Mouse (Mus musculus): ENCODE results near the gene 4921536K21Rik. TPM values are rescaled to one million over a fixed set of nuclear protein-coding genes. Genes with fewer than 3 reads are reported as not detected.

Gene 4921536K21Rik
- polyA plus RNA-seq, 1 experiment from 2014 or later, result 0.21 TPM

GRCm38 (mm10) chr11:3887331-3887730, 7.6 kb downstream of the 4921536K21Rik start:
- WGBS, result 76% methylated on average over 5 of the region's 5 CpGs
- H3K4me1 ChIP-seq (ENCODE audit: control insufficient read depth, insufficient read depth, low read length), result no peaks in the 10 kb centered on the region
- H3K27ac ChIP-seq (replicated peaks; ENCODE audit: low read depth, low read length), result no peak overlapping the region
- no peak overlapping the region for H3K4me3 ChIP-seq (ENCODE audit: low read depth, low read length)
- H3K9ac ChIP-seq (replicated peaks; ENCODE audit: low read length), result no peak overlapping the region
- H3K4me2 ChIP-seq (ENCODE audit: low read depth, low read length), result no peak overlapping the region
- no peak for ATAC-seq (replicated peaks; ENCODE audit: insufficient number of reproducible peaks, low FRiP score, low TSS enrichment, low read depth)
- DNase-seq (ENCODE audit: low spot score), result no peak
- no peaks in the 10 kb centered on the region for H3K9me3 ChIP-seq (replicated peaks; ENCODE audit: control insufficient read depth, low read length)
- H3K27me3 ChIP-seq (ENCODE audit: control insufficient read depth, insufficient read depth, low read length), result no peaks in the 10 kb centered on the region
- H3K36me3 ChIP-seq (replicated peaks; ENCODE audit: control insufficient read depth, insufficient read depth, low read depth, low read length), result no peaks in the 10 kb centered on the region

- WGBS, result 88% methylated on average over 3 of the region's 3 CpGs
- DNase-seq (ENCODE audit: low spot score) (no peak), ATAC-seq (replicated peaks; ENCODE audit: insufficient number of reproducible peaks, low FRiP score, low TSS enrichment, low read depth) (no peak)
Measured at GRCm38 (mm10) chr11:3883711-3884110, 11.2 kb downstream of the 4921536K21Rik start.

GRCm38 (mm10) chr11:3879836-3880235, 15.1 kb downstream of the 4921536K21Rik start:
- no peak for ATAC-seq (replicated peaks; ENCODE audit: insufficient number of reproducible peaks, low FRiP score, low TSS enrichment, low read depth)

More at GRCm38 (mm10) chr11:3883711-3884110, 11.2 kb downstream of the 4921536K21Rik start:
- H3K4me1 ChIP-seq (ENCODE audit: control insufficient read depth, insufficient read depth, low read length), result no peaks in the 10 kb centered on the region
- no peak overlapping the region for H3K4me3 ChIP-seq (ENCODE audit: low read depth, low read length)
- H3K27ac ChIP-seq (replicated peaks; ENCODE audit: low read depth, low read length), result no peak overlapping the region
- H3K9me3 ChIP-seq (replicated peaks; ENCODE audit: control insufficient read depth, low read length), result no peaks in the 10 kb centered on the region
- no peaks in the 10 kb centered on the region for H3K36me3 ChIP-seq (replicated peaks; ENCODE audit: control insufficient read depth, insufficient read depth, low read depth, low read length)
- no peak overlapping the region for H3K4me2 ChIP-seq (ENCODE audit: low read depth, low read length)
- no peak overlapping the region for H3K9ac ChIP-seq (replicated peaks; ENCODE audit: low read length)
- no peaks in the 10 kb centered on the region for H3K27me3 ChIP-seq (ENCODE audit: control insufficient read depth, insufficient read depth, low read length)

GRCm38 (mm10) chr11:3878660-3879059, 16.2 kb downstream of the 4921536K21Rik start:
- Histone ChIP-seq H3K4me3 (ENCODE audit: low read depth, low read length) (no peak overlapping the region), H3K27ac (replicated peaks; ENCODE audit: low read depth, low read length) (no peak overlapping the region), H3K4me2 (ENCODE audit: low read depth, low read length) (no peak overlapping the region), H3K9ac (replicated peaks; ENCODE audit: low read length) (no peak overlapping the region), H3K27me3 (ENCODE audit: control insufficient read depth, insufficient read depth, low read length) (no peaks in the 10 kb centered on the region), H3K36me3 (replicated peaks; ENCODE audit: control insufficient read depth, insufficient read depth, low read depth, low read length) (no peaks in the 10 kb centered on the region), H3K9me3 (replicated peaks; ENCODE audit: control insufficient read depth, low read length) (no peaks in the 10 kb centered on the region), H3K4me1 (ENCODE audit: control insufficient read depth, insufficient read depth, low read length) (no peaks in the 10 kb centered on the region)
- no peak for DNase-seq (ENCODE audit: low spot score)
- no peak for ATAC-seq (replicated peaks; ENCODE audit: insufficient number of reproducible peaks, low FRiP score, low TSS enrichment, low read depth)
- WGBS, result 73% methylated on average over 7 of the region's 7 CpGs

More at GRCm38 (mm10) chr11:3879836-3880235, 15.1 kb downstream of the 4921536K21Rik start:
- Histone ChIP-seq H3K27ac (replicated peaks; ENCODE audit: low read depth, low read length) (no peak overlapping the region), H3K9me3 (replicated peaks; ENCODE audit: control insufficient read depth, low read length) (no peaks in the 10 kb centered on the region), H3K27me3 (ENCODE audit: control insufficient read depth, insufficient read depth, low read length) (no peaks in the 10 kb centered on the region), H3K36me3 (replicated peaks; ENCODE audit: control insufficient read depth, insufficient read depth, low read depth, low read length) (no peaks in the 10 kb centered on the region), H3K4me2 (ENCODE audit: low read depth, low read length) (no peak overlapping the region), H3K9ac (replicated peaks; ENCODE audit: low read length) (no peak overlapping the region), H3K4me3 (ENCODE audit: low read depth, low read length) (no peak overlapping the region), H3K4me1 (ENCODE audit: control insufficient read depth, insufficient read depth, low read length) (no peaks in the 10 kb centered on the region)
- DNase-seq (ENCODE audit: low spot score), result peak; percentile 87
- 36% methylated on average over 2 of the region's 2 CpGs for WGBS

GRCm38 (mm10) chr11:3876419-3876818, 18.5 kb downstream of the 4921536K21Rik start:
- no peak for DNase-seq (ENCODE audit: low spot score)
- WGBS, result 74% methylated on average over 6 of the region's 6 CpGs
- Histone ChIP-seq H3K36me3 (replicated peaks; ENCODE audit: control insufficient read depth, insufficient read depth, low read depth, low read length) (no peaks in the 10 kb centered on the region), H3K4me1 (ENCODE audit: control insufficient read depth, insufficient read depth, low read length) (no peaks in the 10 kb centered on the region), H3K4me3 (ENCODE audit: low read depth, low read length) (no peak overlapping the region), H3K27ac (replicated peaks; ENCODE audit: low read depth, low read length) (no peak overlapping the region), H3K27me3 (ENCODE audit: control insufficient read depth, insufficient read depth, low read length) (no peaks in the 10 kb centered on the region), H3K4me2 (ENCODE audit: low read depth, low read length) (no peak overlapping the region), H3K9ac (replicated peaks; ENCODE audit: low read length) (no peak overlapping the region), H3K9me3 (replicated peaks; ENCODE audit: control insufficient read depth, low read length) (no peaks in the 10 kb centered on the region)
- no peak for ATAC-seq (replicated peaks; ENCODE audit: insufficient number of reproducible peaks, low FRiP score, low TSS enrichment, low read depth)

GRCm38 (mm10) chr11:3864343-3864742, 30.6 kb downstream of the 4921536K21Rik start:
- ATAC-seq (replicated peaks; ENCODE audit: insufficient number of reproducible peaks, low FRiP score, low TSS enrichment, low read depth) (no peak), DNase-seq (ENCODE audit: low spot score) (peak; percentile 26)
- Histone ChIP-seq H3K9me3 (replicated peaks; ENCODE audit: control insufficient read depth, low read length) (no peaks in the 10 kb centered on the region), H3K9ac (replicated peaks; ENCODE audit: low read length) (peak overlapping the region; percentile 50; the same call in 1 of the 2 replicates), H3K27me3 (ENCODE audit: control insufficient read depth, insufficient read depth, low read length) (peaks cover 7% of the 10 kb centered on the region; the same call in 1 of the 2 replicates), H3K4me2 (ENCODE audit: low read depth, low read length) (peak overlapping the region; percentile 80), H3K27ac (replicated peaks; ENCODE audit: low read depth, low read length) (no peak overlapping the region), H3K4me1 (ENCODE audit: control insufficient read depth, insufficient read depth, low read length) (peaks cover 3% of the 10 kb centered on the region; the same call in 1 of the 2 replicates), H3K36me3 (replicated peaks; ENCODE audit: control insufficient read depth, insufficient read depth, low read depth, low read length) (no peaks in the 10 kb centered on the region), H3K4me3 (ENCODE audit: low read depth, low read length) (peak overlapping the region; percentile 48)
- WGBS, result 37% methylated on average over 6 of the region's 6 CpGs

GRCm38 (mm10) chr11:3863454-3864112, 31.3 kb downstream of the 4921536K21Rik start, which contains the start of gene Osbp2:
TSS of gene Osbp2 (minus strand) at chr11:3863903.
- Histone ChIP-seq H3K4me2 (ENCODE audit: low read depth, low read length) (peak within 1 kb of the TSS; percentile 80), H3K27me3 (ENCODE audit: control insufficient read depth, insufficient read depth, low read length) (peaks cover 7% of the 10 kb centered on the region; the same call in 1 of the 2 replicates), H3K9ac (replicated peaks; ENCODE audit: low read length) (peak within 1 kb of the TSS; percentile 50), H3K36me3 (replicated peaks; ENCODE audit: control insufficient read depth, insufficient read depth, low read depth, low read length) (no peaks in the 10 kb centered on the region), H3K4me1 (ENCODE audit: control insufficient read depth, insufficient read depth, low read length) (peaks cover 3% of the 10 kb centered on the region; the same call in 1 of the 2 replicates), H3K9me3 (replicated peaks; ENCODE audit: control insufficient read depth, low read length) (no peaks in the 10 kb centered on the region), H3K4me3 (ENCODE audit: low read depth, low read length) (peak within 1 kb of the TSS; percentile 48), H3K27ac (replicated peaks; ENCODE audit: low read depth, low read length) (no peak within 1 kb of the TSS)
- ATAC-seq (replicated peaks; ENCODE audit: insufficient number of reproducible peaks, low FRiP score, low TSS enrichment, low read depth) (peak; percentile 91), DNase-seq (ENCODE audit: low spot score) (peak; percentile 78)
- WGBS, result 3% methylated on average over 53 of the region's 58 CpGs

Data from embryonic facial prominence, embryonic 11.5 days (tissue).